23 mouse cellular contexts compared by ENCODE assay signal in genomic region chr10:86057712-86058111, GRCm38 (mm10). TPM values are rescaled to one million over a fixed set of nuclear protein-coding genes. Genes with fewer than 3 reads are reported as not detected.
A peak's percentile ranks its signal among the peaks of the same experiment; 100 is the strongest.
DNase-seq lines count a peak whose midpoint lies in the region; ATAC-seq and TF ChIP-seq lines count a peak whose summit lies in the region.
"Had no signal": no experiment of that assay in that cellular context is flagged by ENCODE, and none has a peak within 500 bp of the region (broad histone marks: within the 10 kb centered on the region; RNA-seq: fewer than 3 reads in every experiment).

No protein-coding gene starts in this region.

- no peaks in the 10 kb centered on the region for H3K4me1 ChIP-seq in kidney, postnatal 0 days (replicated peaks; ENCODE audit: insufficient read depth, low read length)
- peaks cover 10% of the 10 kb centered on the region for H3K4me1 ChIP-seq in limb, embryonic 10.5 days
- H3K4me1 ChIP-seq: embryonic facial prominence, embryonic 15.5 days; hindbrain, embryonic 12.5 days had no signal

- H3K36me3 ChIP-seq in kidney, postnatal 0 days (ENCODE audit: insufficient read depth, low read length), result no peaks in the 10 kb centered on the region
- H3K36me3 ChIP-seq in limb, embryonic 10.5 days, result peaks cover 6% of the 10 kb centered on the region; the same call in 1 of the 2 replicates
- H3K36me3 ChIP-seq: embryonic facial prominence, embryonic 15.5 days; heart, embryonic 13.5 days had no signal

- H3K27ac ChIP-seq in kidney, postnatal 0 days, result peak overlapping the region; percentile 47
- peak overlapping the region; percentile 14; the same call in 1 of the 2 replicates for H3K27ac ChIP-seq in limb, embryonic 10.5 days
- H3K27ac ChIP-seq: embryonic facial prominence, embryonic 15.5 days; heart, embryonic 13.5 days; hindbrain, embryonic 12.5 days had no signal

- no peak overlapping the region for H3K4me3 ChIP-seq in kidney, postnatal 0 days (replicated peaks; ENCODE audit: low read depth, low read length)
- no peak overlapping the region for H3K4me3 ChIP-seq in limb, embryonic 10.5 days
- H3K4me3 ChIP-seq: embryonic facial prominence, embryonic 15.5 days; erythroblast, embryonic 14.5 days; forebrain, embryonic 10.5 days; heart, embryonic 13.5 days; hindbrain, embryonic 12.5 days had no signal

- ATAC-seq in kidney, postnatal 0 days (replicated peaks; ENCODE audit: low FRiP score, low read depth), result peak; percentile 89
- ATAC-seq: activated CD4-positive, CD25-positive, alpha-beta regulatory T cell, adult 4 months; forebrain, embryonic 14.5 days; Patski had no signal

- H3K27me3 ChIP-seq in kidney, postnatal 0 days (ENCODE audit: insufficient read depth, low read length), result no peaks in the 10 kb centered on the region
- H3K27me3 ChIP-seq in limb, embryonic 10.5 days (ENCODE audit: low read depth, poor library complexity, severe bottlenecking), result no peaks in the 10 kb centered on the region
- H3K27me3 ChIP-seq: CH12.LX; embryonic facial prominence, embryonic 15.5 days; heart, embryonic 13.5 days; hindbrain, embryonic 12.5 days; Patski had no signal

- H3K4me2 ChIP-seq in kidney, postnatal 0 days (ENCODE audit: low read length), result no peak overlapping the region
- H3K4me2 ChIP-seq: embryonic facial prominence, embryonic 15.5 days; heart, embryonic 13.5 days; hindbrain, embryonic 12.5 days had no signal

- no peak overlapping the region for H3K9ac ChIP-seq in kidney, postnatal 0 days (ENCODE audit: low read depth, low read length)
- H3K9ac ChIP-seq: embryonic facial prominence, embryonic 15.5 days; heart, embryonic 13.5 days; hindbrain, embryonic 12.5 days had no signal

- 72% methylated on average over 2 of the region's 2 CpGs for WGBS in kidney, postnatal 0 days
- 67% methylated on average over 2 of the region's 2 CpGs for WGBS in limb, embryonic 10.5 days

- peak; percentile 64 for DNase-seq in kidney, adult 18-20 months
- no peak for DNase-seq in kidney, postnatal 4 days
- DNase-seq in kidney, adult 9 months, result peak; percentile 96
- peak; percentile 33 for DNase-seq in kidney, postnatal 0 days (ENCODE audit: low spot score)
- DNase-seq in limb, embryonic 10.5 days (ENCODE audit: low spot score), result no peak
- no peak for DNase-seq in embryo, embryonic 11 days
- DNase-seq in left cerebral cortex, adult 8-10 months (ENCODE audit: low spot score in 2 of 2), result no peak
- DNase-seq: adrenal gland, postnatal 25 days; cerebellum, postnatal 10 days; gastrocnemius, postnatal 36 days; heart, postnatal 36 days had no signal

- H3K9me3 ChIP-seq in kidney, postnatal 0 days (replicated peaks; ENCODE audit: low read length), result no peaks in the 10 kb centered on the region
- H3K9me3 ChIP-seq in limb, embryonic 10.5 days (replicated peaks), result no peaks in the 10 kb centered on the region
- H3K9me3 ChIP-seq: embryonic facial prominence, embryonic 15.5 days had no signal

- TF ChIP-seq CTCF in kidney, postnatal 0 days (IDR thresholded peaks at IDR 0.05; ENCODE audit: low read depth), result no peak

RNA-seq across cellular contexts. Expression of gene Fbxo7, which starts 35.9 kb away (rescaled TPM):
- polyA plus RNA-seq in kidney, postnatal 0 days (2015; fragmentation: Nextera tagmentation; extraction: Ambion mirVana), result 41.0 and 42.9 TPM in 2 replicates
- polyA plus RNA-seq in limb, embryonic 10.5 days (2016; fragmentation: Nextera tagmentation; extraction: Ambion mirVana), result 15.6 and 20.1 TPM in 2 replicates
- total RNA-seq in left cerebral cortex, adult 8-10 months (2022), result 10 to 100 TPM; 30.6 to 36.2 (median 33.5) TPM

RNA-seq across cellular contexts. Expression of gene Bpifc, which starts 46.0 kb away (rescaled TPM):
- 0.25 and 0.38 TPM in 2 replicates for polyA plus RNA-seq in kidney, postnatal 0 days (2015; fragmentation: Nextera tagmentation; extraction: Ambion mirVana)
- not detected in 2 replicates for polyA plus RNA-seq in limb, embryonic 10.5 days (2016; fragmentation: Nextera tagmentation; extraction: Ambion mirVana)
- under 1 TPM; 0.11 to 0.39 (median 0.20) TPM for total RNA-seq in left cerebral cortex, adult 8-10 months (2022)
- total RNA-seq: CH12.LX; gastrocnemius, adult 8-10 months; gastrocnemius, postnatal 36 days; heart, postnatal 36 days had no signal
- polyA plus RNA-seq: embryonic facial prominence, embryonic 11.5 days; erythroblast, embryonic 14.5 days; forebrain, embryonic 10.5 days; forebrain, embryonic 14.5 days; heart, embryonic 13.5 days; heart, postnatal 0 days; hindbrain, embryonic 12.5 days had no signal

Comparison
In these comparisons a context has a peak if more than half of its experiments do, and no peak if none do; other contexts are left out.
1. DNase-seq: peak in kidney, adult 18-20 months (single experiment), kidney, adult 9 months (single experiment) and kidney, postnatal 0 days (single experiment); none in kidney, postnatal 4 days (0 of 2), limb, embryonic 10.5 days (single experiment), embryo, embryonic 11 days (single experiment) and left cerebral cortex, adult 8-10 months (0 of 2).